37 mouse cellular contexts compared by ENCODE assay signal in genomic region chrX:23350083-23350482, GRCm38 (mm10). TPM values are rescaled to one million over a fixed set of nuclear protein-coding genes. Genes with fewer than 3 reads are reported as not detected.
A peak's percentile ranks its signal among the peaks of the same experiment; 100 is the strongest.
DNase-seq lines count a peak whose midpoint lies in the region; ATAC-seq and TF ChIP-seq lines count a peak whose summit lies in the region.
"Had no signal": no experiment of that assay in that cellular context is flagged by ENCODE, and none has a peak within 500 bp of the region (broad histone marks: within the 10 kb centered on the region; RNA-seq: fewer than 3 reads in every experiment).

No protein-coding gene starts in this region.

- no peaks in the 10 kb centered on the region for H3K4me1 ChIP-seq in kidney, postnatal 0 days (replicated peaks; ENCODE audit: insufficient read depth, low read length)
- no peaks in the 10 kb centered on the region for H3K4me1 ChIP-seq in MEL (ENCODE audit: control insufficient read depth in 1 of 2, insufficient read depth in 2 of 2, low read length in 2 of 2)
- H3K4me1 ChIP-seq: embryonic facial prominence, embryonic 12.5 days; hindbrain, embryonic 10.5 days; hindbrain, embryonic 15.5 days; limb, embryonic 10.5 days; limb, embryonic 15.5 days; neural tube, embryonic 12.5 days had no signal

- H3K4me2 ChIP-seq in kidney, postnatal 0 days (ENCODE audit: low read length): no peak overlapping the region
- H3K4me2 ChIP-seq: embryonic facial prominence, embryonic 12.5 days; heart, embryonic 12.5 days; hindbrain, embryonic 15.5 days; limb, embryonic 15.5 days; neural tube, embryonic 12.5 days had no signal

- no peaks in the 10 kb centered on the region for H3K27me3 ChIP-seq in kidney, postnatal 0 days (ENCODE audit: insufficient read depth, low read length)
- no peaks in the 10 kb centered on the region; a peak in 1 of 4 replicates for H3K27me3 ChIP-seq in MEL (ENCODE audit: control insufficient read depth in 1 of 2, insufficient read depth in 2 of 2, low read length in 2 of 2)
- H3K27me3 ChIP-seq: embryonic facial prominence, embryonic 12.5 days; heart, embryonic 12.5 days; hindbrain, embryonic 15.5 days; limb, embryonic 15.5 days; neural tube, embryonic 12.5 days had no signal

- no peak for TF ChIP-seq POLR2A in MEL (IDR thresholded peaks at IDR 0.05; ENCODE audit: control insufficient read depth in 1 of 2, insufficient read depth in 1 of 2, low read depth in 1 of 2, low read length in 2 of 2, poor library complexity in 1 of 2)
- TF ChIP-seq POLR2A in brain, embryonic 14.5 days (IDR thresholded peaks at IDR 0.05; ENCODE audit: borderline replicate concordance, extremely low read depth, insufficient read depth, insufficient read length, poor library complexity, severe bottlenecking): no peak

- H3K9me3 ChIP-seq in kidney, postnatal 0 days (replicated peaks; ENCODE audit: low read length): no peaks in the 10 kb centered on the region
- H3K9me3 ChIP-seq in MEL (replicated peaks; ENCODE audit: insufficient read depth, low read length): no peaks in the 10 kb centered on the region
- H3K9me3 ChIP-seq: embryonic facial prominence, embryonic 12.5 days; heart, embryonic 12.5 days; hindbrain, embryonic 10.5 days; hindbrain, embryonic 15.5 days; limb, embryonic 10.5 days; limb, embryonic 15.5 days; neural tube, embryonic 12.5 days had no signal

- no peak overlapping the region for H3K9ac ChIP-seq in kidney, postnatal 0 days (ENCODE audit: low read depth, low read length)
- H3K9ac ChIP-seq in MEL (ENCODE audit: control insufficient read depth, low read depth, low read length, poor library complexity, severe bottlenecking): no peak overlapping the region
- H3K9ac ChIP-seq: embryonic facial prominence, embryonic 12.5 days; heart, embryonic 12.5 days; hindbrain, embryonic 15.5 days; limb, embryonic 15.5 days; liver, embryonic 14.5 days; neural tube, embryonic 12.5 days had no signal

- H3K4me3 ChIP-seq in gastrocnemius, adult 2 months: no peak overlapping the region
- H3K4me3 ChIP-seq in kidney, postnatal 0 days (replicated peaks; ENCODE audit: low read depth, low read length): no peak overlapping the region
- no peak overlapping the region for H3K4me3 ChIP-seq in MEL (ENCODE audit: control insufficient read depth in 1 of 2, insufficient read depth in 1 of 2, low read depth in 2 of 2, low read length in 2 of 2)
- H3K4me3 ChIP-seq: embryonic facial prominence, embryonic 12.5 days; heart, embryonic 12.5 days; hindbrain, embryonic 10.5 days; hindbrain, embryonic 15.5 days; limb, embryonic 10.5 days; limb, embryonic 15.5 days; myocyte; neural tube, embryonic 12.5 days had no signal

- peak; percentile 12; the same call in 1 of the 2 replicates for TF ChIP-seq CTCF in gastrocnemius, adult 2 months (IDR thresholded peaks at IDR 0.05)
- peak; percentile 39 for TF ChIP-seq CTCF in kidney, postnatal 0 days (IDR thresholded peaks at IDR 0.05; ENCODE audit: low read depth)
- peak in 1 of 3 experiments; percentile 3; a peak in 1 of 6 replicates for TF ChIP-seq CTCF in MEL (IDR thresholded peaks at IDR 0.05 in 2 of 3, conservative IDR thresholded peaks at IDR 0.05 in 1 of 3; ENCODE audit: control insufficient read depth in 1 of 3, insufficient read depth in 1 of 3, low read depth in 2 of 3, low read length in 3 of 3, poor library complexity in 1 of 3, severe bottlenecking in 1 of 3)
- TF ChIP-seq CTCF in brain, embryonic 14.5 days (IDR thresholded peaks at IDR 0.05; ENCODE audit: borderline replicate concordance, extremely low read depth, insufficient read depth, insufficient read length): no peak

- H3K79me2 ChIP-seq in MEL (ENCODE audit: control insufficient read depth, insufficient read depth, low read length, poor library complexity): no peaks in the 10 kb centered on the region

- no peak for TF ChIP-seq RAD21 in MEL (IDR thresholded peaks at IDR 0.05; ENCODE audit: low read depth, low read length)

- WGBS in kidney, postnatal 0 days: 87% methylated on average over 1 of the region's 1 CpGs

- H3K36me3 ChIP-seq in kidney, postnatal 0 days (ENCODE audit: insufficient read depth, low read length): no peaks in the 10 kb centered on the region
- H3K36me3 ChIP-seq in MEL (ENCODE audit: control insufficient read depth in 1 of 2, insufficient read depth in 2 of 2, low read length in 2 of 2): no peaks in the 10 kb centered on the region
- H3K36me3 ChIP-seq: embryonic facial prominence, embryonic 12.5 days; hindbrain, embryonic 10.5 days; hindbrain, embryonic 15.5 days; limb, embryonic 10.5 days; neural tube, embryonic 12.5 days had no signal

- ATAC-seq in kidney, postnatal 0 days (replicated peaks; ENCODE audit: low FRiP score, low read depth): no peak
- ATAC-seq: activated CD4-positive, CD25-positive, alpha-beta regulatory T cell, adult 4 months; CD4-positive, CD25-positive, alpha-beta regulatory T cell, adult 4 months; intestine, embryonic 16.5 days; midbrain, embryonic 16.5 days had no signal

- no peak for DNase-seq in gastrocnemius, adult 2 months
- no peak for DNase-seq in gastrocnemius, postnatal 36 days
- peak; percentile 4 for DNase-seq in kidney, postnatal 0 days (ENCODE audit: low spot score)
- no peak for DNase-seq in kidney, postnatal 10 days
- peak; percentile 2 for DNase-seq in MEL (ENCODE audit: low read depth, low spot score)
- DNase-seq in brain, embryonic 14.5 days (ENCODE audit: low read depth): peak; percentile 32
- no peak for DNase-seq in urinary bladder, postnatal 4 days (ENCODE audit: low spot score in 2 of 2)
- DNase-seq: adrenal gland, adult 2 months; adrenal gland, postnatal 36 days; cerebellum, adult 8-10 months; cerebellum, postnatal 25 days; gastrocnemius, postnatal 14 days; heart, adult 11 months; heart, postnatal 10 days; kidney, adult 9 months; kidney, postnatal 25 days; lung, adult 2 months; lung, postnatal 10 days; right cerebral cortex, adult 18-20 months; spleen, adult 18-20 months; thymus, adult 2 months; thymus, postnatal 36 days had no signal

- no peak overlapping the region for H3K27ac ChIP-seq in gastrocnemius, adult 2 months
- H3K27ac ChIP-seq in kidney, postnatal 0 days: no peak overlapping the region
- H3K27ac ChIP-seq in MEL (ENCODE audit: control insufficient read depth, low read depth, low read length): no peak overlapping the region
- H3K27ac ChIP-seq: embryonic facial prominence, embryonic 12.5 days; hindbrain, embryonic 10.5 days; hindbrain, embryonic 15.5 days; limb, embryonic 10.5 days; limb, embryonic 15.5 days; liver, embryonic 14.5 days; macrophage; neural tube, embryonic 12.5 days had no signal

- TF ChIP-seq EP300 in MEL (IDR thresholded peaks at IDR 0.05; ENCODE audit: low read depth in 1 of 2, low read length in 2 of 2): no peak

- intact Hi-C loops in gastrocnemius, adult 2 months (cut with DNase I): no loop called here
- intact Hi-C loops in gastrocnemius, postnatal 36 days (cut with DNase I): no loop called here

TF ChIP-seq in MEL, 35 proteins besides CTCF, POLR2A, EP300 and RAD21:
- TF ChIP-seq POLR2AphosphoS2 (IDR thresholded peaks at IDR 0.05; ENCODE audit: low read length) (no peak), E2F4 (IDR thresholded peaks at IDR 0.05; ENCODE audit: borderline replicate concordance, low read depth, low read length) (no peak), UBTF (IDR thresholded peaks at IDR 0.05; ENCODE audit: borderline replicate concordance, insufficient read depth, low read depth, low read length) (no peak), CHD2 (IDR thresholded peaks at IDR 0.05; ENCODE audit: low read length) (no peak), USF1 (IDR thresholded peaks at IDR 0.05; ENCODE audit: low read depth, low read length) (no peak), JUND (IDR thresholded peaks at IDR 0.05; ENCODE audit: low read depth, low read length) (no peak), KAT2A (conservative IDR thresholded peaks at IDR 0.05; ENCODE audit: low read depth, low read length) (no peak)

RNA-seq across cellular contexts. Expression of gene Klhl13, which starts 14.8 kb away (rescaled TPM):
- 1 to 10 TPM; 4.8 to 8.3 TPM for total RNA-seq in gastrocnemius, adult 2 months (2021)
- 1 to 10 TPM; 6.3 to 6.5 TPM for total RNA-seq in gastrocnemius, postnatal 36 days (2021)
- polyA plus RNA-seq in kidney, postnatal 0 days (2015; fragmentation: Nextera tagmentation; extraction: Ambion mirVana): 30.9 and 31.0 TPM in 2 replicates
- not detected in 2 replicates for total RNA-seq in MEL (2012; rRNA removed)
- not detected for polyA plus RNA-seq in MEL (2012; ENCODE audit: insufficient read depth in 1 of 2, insufficient read length in 2 of 2, low read depth in 1 of 2, low replicate concordance in 2 of 2, missing spikeins in 1 of 2)
- polyA plus RNA-seq in brain, embryonic 14.5 days (2012; rRNA removed): 86.7 and 112 TPM in 2 replicates
- total RNA-seq: megakaryocyte-erythroid progenitor cell, adult 5-6 weeks had no signal
- polyA plus RNA-seq: activated CD4-positive, CD25-positive, alpha-beta regulatory T cell, adult 4 months; CD4-positive, CD25-positive, alpha-beta regulatory T cell, adult 4 months; macrophage had no signal

Comparison
In these comparisons a context has a peak if more than half of its experiments do, and no peak if none do; other contexts are left out.
1. DNase-seq: peak in kidney, postnatal 0 days (single experiment), MEL (single experiment) and brain, embryonic 14.5 days (single experiment); none in gastrocnemius, adult 2 months (single experiment), gastrocnemius, postnatal 36 days (0 of 2), kidney, postnatal 10 days (single experiment) and urinary bladder, postnatal 4 days (0 of 2).